Mouse (Mus musculus) adrenal gland (tissue): ENCODE data around the gene Hunk.

Experiments
- intact Hi-C: fragments of 180-260 bp; cut with DNase I; formaldehyde crosslinking; loops from one replicate; pipeline ENCODE4 v1.15.1; 2025
- long read RNA-seq, 2 experiments: library from polyadenylated mRNA; unstranded; transcript quantifications; one replicate each; pipeline ENCODE4 v2.0.0; 2020; ENCODE audit warnings: borderline replicate concordance in 1 of 2; ENCODE audit not compliant: insufficient replicate concordance in 1 of 2

Hunk gene
- long read RNA-seq, experiment 1 = 0 reads
- long read RNA-seq, experiment 2, partial matches to known transcripts = 0 of 1 reads
- long read RNA-seq, experiment 2, other reads (novel, unspliced or antisense) = 1 of 1 reads

DNA sequence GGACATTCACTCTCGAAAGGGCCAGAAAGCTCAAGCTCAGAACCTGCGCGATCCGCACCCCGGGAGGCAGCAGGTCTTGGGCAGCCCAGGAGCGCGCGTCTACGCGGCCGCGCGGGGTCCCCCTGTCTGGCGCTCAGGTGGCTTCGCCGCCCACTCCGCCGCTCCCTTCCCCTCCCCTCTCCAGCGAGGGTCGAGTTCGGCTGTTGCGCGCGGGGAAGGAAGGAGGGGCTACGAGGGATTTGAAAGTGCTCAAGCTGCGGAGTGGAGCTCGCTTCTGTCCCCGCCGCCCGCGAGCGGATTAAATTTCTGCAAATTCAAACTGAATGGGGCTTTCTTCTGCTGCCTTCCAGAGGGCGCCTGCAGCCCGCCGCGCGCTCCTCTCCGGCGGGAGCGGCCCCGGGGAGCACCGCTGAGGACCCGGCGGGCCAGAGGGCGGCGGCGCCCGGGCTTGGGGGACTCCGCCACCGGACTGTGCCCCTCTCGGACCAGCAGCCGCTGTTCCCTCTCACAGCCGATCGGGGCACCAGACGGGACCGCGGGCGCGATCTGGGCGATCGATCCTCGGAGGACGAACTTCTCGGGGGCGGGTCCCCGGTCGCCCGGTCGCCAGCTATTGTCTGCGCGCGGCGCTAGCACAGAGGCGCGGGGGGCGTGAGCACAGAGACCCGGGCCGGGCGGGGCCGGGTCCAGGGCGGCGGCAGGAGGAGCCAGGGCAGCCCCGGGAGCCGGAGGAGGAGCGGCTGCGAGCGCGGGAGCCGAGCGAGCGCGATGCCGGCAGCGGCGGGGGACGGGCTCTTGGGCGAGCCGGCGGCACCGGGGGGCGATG lies at the start of gene Hunk:
Hunk (plus strand) TSS at position 326 of the 826 bp plus-strand sequence.
- intact Hi-C loops = no loop called here

DNA sequence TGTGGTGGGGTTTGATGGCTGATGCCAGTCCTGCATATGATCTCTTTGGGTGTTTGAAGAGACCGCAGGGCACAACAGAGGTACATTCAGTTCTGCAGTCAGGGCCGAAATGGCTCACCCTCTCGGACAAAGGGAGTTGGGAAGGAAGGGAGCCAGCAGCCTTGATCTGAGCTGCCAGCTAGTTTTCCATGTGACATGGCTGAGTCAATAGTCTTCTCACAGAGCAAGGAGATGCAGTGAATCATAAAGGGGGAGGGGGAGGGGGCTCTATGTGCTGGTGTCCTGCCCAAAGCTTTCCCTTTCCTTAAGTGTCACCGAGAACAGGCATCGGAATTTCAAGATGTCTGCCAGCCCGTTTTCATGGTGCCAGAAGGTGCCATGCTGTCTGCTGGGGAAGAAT lies 46.8 kb upstream of the Hunk start:
- intact Hi-C loops = no loop called here

DNA sequence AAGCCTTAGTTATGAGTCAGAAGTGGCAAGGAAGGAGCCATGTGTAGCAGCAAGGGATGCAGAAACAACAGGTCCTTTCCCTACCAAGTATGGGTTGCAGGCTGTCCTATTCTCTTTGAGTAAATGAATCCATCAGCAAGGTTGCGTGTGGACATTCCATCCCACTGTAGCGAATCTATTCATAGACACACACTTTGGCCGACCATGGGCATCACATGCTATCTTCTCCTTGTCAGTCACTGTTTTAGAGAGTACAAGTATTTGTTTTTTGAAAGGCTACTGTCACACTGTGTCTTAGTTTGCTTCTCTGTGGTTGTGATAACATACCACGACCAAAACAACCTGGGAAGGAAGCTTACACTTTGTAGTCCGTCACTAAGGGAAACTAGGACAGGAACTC lies 44.7 kb upstream of the Hunk start:
- intact Hi-C loops = no loop called here

DNA sequence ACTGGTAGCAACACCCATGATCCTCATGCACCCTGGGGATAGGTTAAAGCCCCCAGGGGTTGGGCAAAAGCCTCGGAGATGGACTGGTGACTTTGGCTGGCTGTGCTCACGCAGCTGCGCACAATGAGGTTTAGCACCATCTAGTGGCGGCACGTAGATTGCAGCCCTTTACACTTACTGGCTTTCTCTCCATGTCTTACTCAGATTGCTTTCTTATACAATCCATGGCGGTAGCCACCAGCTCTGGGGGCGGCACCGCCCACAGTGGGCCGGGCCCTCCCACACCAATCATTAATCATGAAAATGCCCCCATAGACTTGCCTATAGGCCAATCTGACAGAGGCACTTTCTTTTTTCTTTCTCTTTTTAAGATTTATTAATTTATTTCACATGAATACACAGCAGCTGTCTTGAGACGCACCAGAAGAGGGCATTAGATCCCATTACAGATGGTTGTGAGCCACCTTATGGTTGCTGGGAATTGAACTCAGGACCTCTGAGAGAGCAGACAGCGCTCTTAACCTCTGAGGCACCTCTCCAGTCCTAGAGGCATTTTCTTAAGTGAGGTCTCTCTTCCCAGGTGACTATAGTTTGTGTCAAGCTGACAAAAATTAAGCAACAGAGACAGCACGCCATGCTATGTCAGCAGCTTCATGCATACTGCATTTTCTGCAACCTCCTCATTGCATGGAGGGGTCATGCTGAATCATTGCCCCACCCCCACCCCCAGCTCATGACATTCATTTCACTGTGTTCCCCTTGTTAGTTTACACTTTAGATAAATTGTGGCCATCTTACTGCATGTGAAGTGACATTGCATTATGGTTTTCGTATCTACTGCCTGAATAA lies 35.9 kb upstream of the Hunk start:
- intact Hi-C loops = no loop called here

DNA sequence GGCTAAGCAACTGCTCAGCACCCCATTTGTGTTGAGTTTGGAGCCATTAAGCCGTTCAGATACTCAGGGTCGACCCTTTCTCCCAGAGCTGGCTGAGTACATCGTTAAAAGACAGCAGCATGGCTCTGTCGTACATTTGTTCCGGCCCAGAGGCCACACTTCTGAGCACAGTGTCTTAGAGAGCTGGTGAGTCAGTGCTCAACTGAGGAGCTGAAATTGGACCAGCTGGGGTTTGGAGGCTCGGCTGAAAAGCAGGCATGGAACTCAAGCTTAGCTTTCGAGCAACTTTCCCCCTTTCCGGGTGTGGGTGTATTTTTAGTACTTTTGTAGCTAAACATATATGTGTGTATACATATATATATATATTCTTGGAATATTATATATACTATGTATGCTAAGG lies 34.1 kb upstream of the Hunk start:
- intact Hi-C loops = no loop called here

DNA sequence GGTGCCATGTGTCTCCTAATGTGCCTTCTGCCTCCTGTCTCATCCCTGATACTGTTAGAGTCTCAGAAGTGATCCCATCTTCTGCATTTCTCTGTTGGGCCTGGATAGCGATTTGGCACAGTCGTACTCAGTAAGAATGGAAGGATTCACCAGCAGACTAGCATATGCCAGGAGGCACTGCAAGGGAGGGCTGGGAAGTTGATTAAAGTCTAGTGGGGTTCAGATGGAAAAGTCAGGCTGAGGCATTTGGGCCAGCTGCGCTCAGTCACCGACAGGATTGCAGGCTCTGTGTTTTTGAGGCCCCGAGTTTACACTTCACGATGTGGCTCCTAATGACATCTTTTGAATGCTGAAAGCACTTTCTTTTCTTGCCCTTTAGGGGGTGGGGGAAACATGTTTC lies 33.1 kb upstream of the Hunk start:
- intact Hi-C loops = no loop called here

DNA sequence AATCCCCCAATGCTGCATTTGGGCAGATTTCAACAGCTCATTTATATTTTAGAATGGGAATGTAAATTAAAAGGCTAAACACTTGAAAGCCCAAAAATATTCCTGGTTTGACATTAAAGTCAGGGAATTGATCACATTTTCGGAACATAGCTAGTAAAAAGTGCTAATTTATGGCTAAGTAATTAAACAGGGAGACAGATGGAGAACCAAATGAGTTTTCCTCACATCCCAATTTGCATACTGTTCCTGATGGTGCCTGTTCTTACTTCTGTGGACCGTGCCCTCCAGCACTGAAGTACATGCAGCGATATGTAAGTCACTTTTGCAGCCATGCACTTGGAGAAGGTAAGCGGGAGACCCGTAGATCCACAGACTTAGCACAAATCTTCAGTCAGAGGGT lies 32.7 kb upstream of the Hunk start:
- intact Hi-C loops = no loop called here

DNA sequence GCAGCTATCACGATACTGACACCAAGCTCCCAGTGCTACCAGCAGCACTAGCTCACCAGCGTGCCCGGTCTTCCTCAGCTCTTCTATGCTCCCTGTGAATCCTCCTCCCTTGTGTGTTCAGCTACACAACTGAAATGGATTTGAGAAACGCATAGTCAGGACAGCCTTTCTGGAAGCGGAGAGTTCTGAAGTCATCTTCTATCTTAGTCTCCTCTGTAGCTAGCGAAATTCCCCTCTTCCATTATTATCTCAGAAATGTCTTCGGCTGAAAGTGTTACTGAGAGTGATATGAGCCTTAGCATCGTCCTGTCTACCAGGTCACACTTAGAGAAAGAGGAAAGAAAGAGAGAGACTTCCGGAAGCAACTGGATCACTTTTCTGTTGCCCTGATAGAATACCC lies 26.5 kb upstream of the Hunk start:
- intact Hi-C loops = no loop called here

DNA sequence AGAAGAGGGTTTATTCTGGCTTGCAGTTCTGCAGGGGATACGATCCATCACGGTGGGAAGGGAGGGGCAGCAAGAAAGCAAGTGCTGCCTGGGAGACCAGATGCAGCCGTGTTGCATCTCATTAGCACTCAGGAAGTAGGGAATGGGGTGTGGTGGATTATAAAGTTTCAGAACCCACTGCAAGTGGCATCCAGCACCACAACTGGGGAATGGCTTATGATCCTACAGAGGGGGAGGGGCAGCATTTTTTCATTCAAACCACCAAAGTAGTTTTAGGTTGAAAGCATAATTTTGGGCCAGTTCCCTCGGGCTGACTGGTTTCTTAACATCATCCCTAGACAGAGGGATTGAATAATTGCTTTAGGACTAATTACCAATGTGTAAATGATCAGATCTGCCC lies 26.1 kb upstream of the Hunk start:
- intact Hi-C loops = no loop called here

DNA sequence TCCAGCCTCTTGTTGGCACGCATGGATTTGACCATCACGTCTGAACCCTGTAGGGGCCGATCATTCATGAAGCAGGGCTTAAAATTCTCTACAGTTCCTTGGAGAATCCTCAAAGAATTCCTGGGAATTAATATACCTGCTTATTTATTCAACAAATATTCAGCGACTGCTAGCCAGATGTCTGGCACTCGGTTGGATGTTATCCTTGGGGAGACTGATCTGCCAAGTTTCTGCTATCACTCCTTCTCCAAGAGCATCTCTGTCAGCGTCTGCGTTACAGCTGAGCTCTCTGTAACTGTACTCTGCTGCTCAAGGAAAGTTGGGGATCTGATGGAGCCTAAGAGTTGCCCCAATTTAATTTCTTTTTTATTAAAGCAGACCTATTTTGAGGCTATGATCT lies 25.5 kb upstream of the Hunk start:
- intact Hi-C loops = no loop called here

DNA sequence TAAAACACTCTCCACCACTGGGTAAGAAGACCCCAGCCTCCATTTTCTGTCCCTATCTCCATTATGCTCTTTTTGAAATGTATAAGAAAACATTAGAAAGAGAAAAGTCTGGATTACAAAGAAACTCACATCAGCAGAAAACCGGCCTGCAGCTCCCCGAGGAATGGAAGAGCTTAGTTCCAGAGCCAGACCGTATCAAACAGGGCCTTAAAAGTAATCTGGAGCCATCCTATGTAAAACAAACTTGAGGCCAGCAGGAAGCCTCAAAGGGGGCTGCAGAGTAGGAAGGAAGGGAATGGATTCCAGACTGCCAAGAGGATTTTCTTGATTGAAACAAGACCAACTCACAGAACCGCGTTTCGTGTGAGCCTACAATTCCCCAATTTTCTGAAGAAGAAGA lies 22.9 kb upstream of the Hunk start:
- intact Hi-C loops = no loop called here

DNA sequence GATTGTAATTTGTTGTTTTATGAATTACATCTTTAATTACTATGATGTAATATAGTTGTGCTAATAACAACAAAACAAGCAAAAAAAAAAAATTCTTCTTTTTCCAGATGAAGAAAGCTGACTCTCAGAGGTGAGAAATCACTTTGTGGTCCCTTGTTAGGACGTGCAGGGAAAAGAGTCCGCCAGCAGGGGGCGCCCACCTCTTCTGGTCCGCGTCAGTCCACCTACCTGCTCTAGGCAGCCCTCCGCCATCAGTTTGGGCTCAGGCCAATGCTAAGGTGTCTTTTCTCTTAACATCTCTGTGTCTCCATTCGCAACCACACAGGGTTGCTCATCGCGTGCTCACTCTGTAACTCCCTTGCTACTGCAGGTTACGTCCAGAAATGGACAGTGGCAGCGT lies 5.9 kb upstream of the Hunk start:
- intact Hi-C loops = loop anchor here (2.0 kb wide), 1 partner anchor 333 kb away; no protein-coding TSS in a partner anchor

DNA sequence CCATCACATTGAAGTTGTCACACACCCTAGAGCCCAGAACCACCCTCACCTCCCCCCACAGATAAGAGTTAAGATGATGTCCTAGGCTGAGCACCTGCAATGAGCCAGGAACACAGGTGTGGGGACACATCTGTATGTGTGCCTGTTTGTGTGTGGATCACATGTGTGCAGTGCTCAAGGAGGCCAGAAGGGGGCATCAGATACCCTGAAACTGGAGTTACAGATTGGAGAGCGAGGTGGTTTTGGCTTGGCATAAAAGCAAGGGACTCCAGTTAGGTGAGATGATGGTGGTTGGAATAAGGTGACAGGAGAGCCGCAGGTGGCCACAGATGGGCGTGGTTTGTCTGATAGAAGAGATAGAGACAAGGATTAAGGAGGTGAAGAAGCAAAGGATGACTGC lies 4.2 kb upstream of the Hunk start:
- intact Hi-C loops = loop anchor here (2.0 kb wide), 1 partner anchor 331 kb away; no protein-coding TSS in a partner anchor

DNA sequence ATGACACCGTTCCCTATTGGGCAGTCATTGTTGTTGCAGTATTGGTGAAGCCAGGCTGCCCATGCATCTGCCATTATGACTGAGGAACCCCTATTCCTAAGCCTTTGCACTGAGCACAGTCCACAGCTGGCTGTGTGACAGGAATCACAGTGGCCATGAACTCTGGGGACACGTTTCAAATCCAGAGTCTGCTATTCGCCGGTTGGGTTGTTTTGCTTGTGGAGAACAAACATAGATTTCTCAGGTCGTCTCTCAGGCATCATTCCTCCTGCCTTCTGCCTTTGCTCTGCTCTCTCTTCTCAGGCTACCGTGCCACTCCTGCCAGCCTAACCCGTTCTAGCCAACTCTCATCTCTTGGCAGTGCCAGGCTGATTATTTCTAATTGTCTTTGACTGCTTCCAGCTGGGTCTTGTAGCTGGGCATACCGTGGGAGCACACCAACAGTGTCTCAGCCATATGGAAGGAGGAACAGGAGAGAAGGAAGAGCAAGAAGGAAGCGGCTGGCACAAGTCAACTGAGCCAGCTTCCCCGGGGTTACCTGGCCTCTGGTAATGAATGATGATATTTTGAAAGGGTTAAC lies 3.0 kb upstream of the Hunk start:
- intact Hi-C loops = no loop called here

DNA sequence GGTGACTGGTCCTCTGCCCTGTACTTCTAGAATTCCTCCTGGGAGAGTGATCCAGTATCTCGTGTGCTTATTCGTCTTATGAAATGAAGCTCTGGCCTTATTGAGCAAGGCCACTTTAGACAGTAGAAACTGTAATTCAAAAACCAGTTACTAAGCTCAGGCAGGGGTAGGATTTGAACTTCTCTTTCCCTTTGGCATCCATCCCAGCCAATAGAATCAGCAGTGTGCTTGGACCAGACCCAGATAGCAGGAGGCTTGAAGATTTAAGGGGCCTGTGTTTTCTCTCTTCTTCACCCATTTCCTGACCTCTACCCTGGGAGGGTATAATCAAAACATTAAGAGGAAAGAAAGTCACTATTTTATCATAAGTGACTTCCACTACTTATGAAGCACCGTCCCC lies 1.8 kb upstream of the Hunk start:
- intact Hi-C loops = no loop called here

DNA sequence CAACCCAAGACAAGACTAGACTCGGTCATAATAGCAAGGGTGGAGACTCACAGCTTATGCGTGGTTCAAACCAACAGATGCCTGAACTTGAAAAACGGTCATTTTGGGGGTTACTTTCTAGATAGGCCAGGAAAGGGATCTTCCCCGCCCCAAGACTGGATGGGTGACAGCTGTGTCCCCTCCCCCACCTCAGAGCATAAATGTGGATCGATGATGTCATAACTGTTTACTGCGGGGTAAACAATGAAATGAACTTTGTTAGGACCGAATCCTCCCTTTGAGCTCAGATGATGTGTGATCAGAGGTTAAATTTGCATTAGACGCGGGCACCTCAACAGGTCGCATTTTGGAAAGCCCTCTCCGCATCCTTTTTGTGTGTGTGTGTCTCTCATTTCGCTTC lies 967 bp upstream of the Hunk start:
- intact Hi-C loops = no loop called here

DNA sequence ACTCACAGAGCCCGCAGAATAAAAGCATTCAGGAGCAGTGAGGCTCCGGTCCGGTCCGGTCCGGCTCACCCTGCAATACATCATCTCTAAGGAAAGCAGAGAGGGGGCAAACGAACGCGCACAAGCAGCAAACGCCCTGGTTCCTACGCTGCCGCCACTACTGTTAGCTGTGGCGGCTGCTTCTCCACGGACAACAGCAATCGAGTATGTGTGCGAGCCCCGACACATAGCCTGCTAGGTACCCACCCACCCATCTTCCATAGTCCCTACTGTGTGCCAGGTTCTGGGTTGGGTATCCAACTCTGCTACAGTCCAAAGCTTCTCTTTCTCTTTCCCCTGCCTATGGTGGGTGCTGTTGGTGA lies 506 bp upstream of the Hunk start:
- intact Hi-C loops = no loop called here

DNA sequence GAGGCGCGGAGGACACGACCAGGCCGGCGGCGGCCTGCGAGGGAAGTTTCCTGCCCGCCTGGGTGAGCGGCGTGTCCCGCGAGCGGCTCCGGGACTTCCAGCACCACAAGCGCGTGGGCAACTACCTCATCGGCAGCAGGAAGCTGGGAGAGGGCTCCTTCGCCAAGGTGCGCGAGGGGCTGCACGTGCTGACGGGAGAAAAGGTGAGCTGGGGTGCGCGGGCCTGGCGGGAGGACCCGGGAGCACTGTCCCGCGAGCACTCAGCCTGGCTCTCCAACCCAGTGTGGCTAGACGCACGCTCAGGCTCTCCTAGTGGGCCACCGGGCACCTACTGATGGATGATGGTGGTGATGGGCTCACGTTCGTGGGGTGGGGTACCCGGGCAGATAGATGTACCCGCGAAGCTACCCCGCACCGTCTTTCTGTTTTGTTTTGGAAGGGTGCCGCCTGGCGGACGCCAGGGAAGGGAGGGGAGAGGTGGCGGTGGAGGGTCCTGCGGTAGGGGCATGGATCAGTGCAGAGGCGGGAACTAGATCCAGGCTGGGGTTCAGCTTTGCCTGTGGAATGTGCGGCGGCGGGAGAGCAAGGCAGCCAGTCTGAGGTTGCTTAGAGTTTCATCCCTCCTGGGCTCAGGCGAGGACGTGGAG lies 824 bp downstream of the Hunk start:
- intact Hi-C loops = no loop called here

DNA sequence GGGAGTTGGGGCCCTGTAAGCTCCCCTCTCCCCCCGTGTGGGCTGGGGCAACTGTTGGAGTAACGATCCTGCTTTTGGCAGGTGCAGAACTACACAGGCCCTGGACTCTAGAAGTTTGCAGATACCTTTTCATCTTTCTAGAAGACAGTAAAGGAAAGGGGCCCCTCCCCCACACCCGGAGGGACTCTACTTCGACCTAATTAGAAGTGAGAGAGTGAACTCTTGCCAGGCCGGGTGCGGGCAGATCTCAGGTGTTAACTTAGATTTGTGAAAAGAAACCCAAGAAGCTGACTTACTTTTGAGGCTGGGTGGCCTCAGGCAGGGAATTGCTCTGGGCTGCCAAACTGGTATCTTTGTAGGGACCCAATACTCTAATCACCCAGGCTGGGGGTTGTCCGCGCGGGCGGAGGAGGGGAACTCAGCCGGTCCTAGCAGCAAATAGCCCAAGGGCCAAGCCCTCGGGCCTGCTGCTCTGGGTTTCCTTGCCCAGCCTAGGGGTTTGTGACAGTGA lies 1.4 kb downstream of the Hunk start:
- intact Hi-C loops = no loop called here

DNA sequence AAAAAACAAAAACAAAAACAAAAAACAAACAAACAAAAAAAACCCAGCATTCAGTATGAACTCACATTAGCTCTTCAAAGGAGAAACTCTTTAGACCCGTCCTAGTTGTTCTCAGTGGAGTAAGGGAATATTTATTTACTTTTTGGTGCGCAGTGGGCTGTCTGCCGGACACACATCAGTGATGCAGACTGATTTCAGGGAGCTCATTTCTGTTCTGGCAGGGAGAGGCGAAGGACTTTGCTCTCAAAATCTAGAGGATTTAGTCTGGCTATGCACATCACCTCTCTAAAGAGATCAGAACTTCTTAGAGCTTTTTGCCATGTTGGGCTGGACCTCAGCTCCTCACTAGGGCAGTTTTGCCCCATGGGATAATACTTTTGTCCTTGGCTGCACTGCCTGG lies 2.1 kb downstream of the Hunk start:
- intact Hi-C loops = no loop called here

DNA sequence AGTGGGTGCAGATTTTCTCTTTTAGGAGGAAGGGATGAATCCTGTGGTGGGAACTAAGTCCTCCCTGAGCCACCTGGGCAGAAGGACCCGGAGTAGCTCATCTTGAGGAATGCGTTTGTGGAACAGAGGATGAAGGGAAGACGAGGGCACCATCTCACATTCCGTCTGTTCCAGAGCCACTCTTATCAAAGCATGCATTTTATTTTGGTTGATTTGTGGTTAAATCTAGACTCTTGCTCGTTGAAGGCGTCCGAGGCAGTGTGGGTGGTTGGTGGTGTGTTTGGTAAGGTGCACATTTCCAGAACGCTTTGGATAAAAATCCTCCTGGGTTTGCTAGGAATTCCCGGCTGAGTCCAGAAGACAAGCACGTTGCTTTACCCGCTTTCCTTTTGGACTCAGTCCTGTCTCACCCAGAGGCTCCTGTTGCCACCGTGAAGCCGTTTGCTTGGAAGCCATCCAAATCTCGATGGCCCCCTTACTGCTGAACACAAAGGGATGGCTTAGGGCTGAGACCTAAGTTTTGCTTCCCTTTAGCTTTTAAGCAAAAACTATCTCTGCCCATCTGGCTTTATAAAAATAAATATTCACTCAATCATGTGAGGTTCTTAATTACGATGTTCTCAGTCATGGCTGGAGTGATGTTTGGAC lies 3.4 kb downstream of the Hunk start:
- intact Hi-C loops = no loop called here
